Mouse (Mus musculus) mature B cell (primary cell): ENCODE measurements at regions not wholly inside any gene's neighbourhood (a gene's known extent, or its start where the extent isn't known, plus 50 kb on each side); places are given as distances from the start of the nearest gene placed in this dataset.

Source experiments
- in situ Hi-C: fragments of 300-500 bp; cut with MboI; formaldehyde crosslinking; loops from 2 replicates; pipeline ENCODE4 v1.14.3; 2019

- in situ Hi-C loops, result no loop called here
These were observed 106.2 kb upstream of the Nfe2l3 start for GRCm38 (mm10) chr6:51326103-51326829.

DNA sequence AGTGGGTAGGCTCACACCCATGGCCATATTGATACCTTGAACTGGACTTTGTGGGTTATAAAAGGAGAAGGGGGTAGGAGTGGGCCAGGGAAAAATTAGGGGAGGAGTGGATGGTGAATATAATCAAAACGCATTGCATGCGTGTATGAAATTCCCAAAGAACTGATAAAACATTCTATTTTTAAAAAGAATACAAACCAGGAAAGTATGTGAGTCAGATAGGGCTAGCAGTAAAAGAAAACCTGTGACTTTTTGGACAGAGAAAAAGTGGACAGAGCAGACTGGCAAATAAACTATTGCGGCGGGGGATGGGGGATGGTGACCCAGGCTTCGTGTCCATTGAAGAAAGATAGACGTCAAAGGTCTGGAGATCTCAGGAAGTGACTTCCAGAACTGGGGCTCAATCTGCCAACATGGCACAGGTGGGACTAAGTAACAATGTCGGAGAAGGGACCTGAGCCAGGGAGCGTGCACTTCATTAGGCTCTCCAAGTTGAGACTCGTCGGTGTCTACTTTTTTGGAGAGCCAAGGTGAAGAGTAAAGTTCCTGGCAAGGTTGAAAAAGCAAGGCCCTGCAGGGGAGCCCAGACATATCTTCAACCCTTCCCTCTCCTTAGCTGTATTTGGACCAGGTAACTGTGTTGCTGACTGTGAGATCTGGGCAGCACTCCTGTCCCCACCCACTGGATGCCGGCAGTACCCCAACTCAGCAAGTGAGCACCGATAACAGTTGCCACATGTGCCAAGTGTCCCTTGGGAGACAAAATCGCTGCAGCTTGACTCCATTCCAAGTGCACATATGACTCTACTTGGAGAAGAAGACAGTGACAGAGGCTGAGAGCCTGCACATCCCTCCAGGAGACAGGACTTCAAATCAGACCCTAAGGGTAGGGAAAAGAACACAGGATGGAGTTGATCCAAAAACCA is 103.1 kb upstream of the Nfe2l3 start:
- in situ Hi-C loops, result no loop called here

DNA sequence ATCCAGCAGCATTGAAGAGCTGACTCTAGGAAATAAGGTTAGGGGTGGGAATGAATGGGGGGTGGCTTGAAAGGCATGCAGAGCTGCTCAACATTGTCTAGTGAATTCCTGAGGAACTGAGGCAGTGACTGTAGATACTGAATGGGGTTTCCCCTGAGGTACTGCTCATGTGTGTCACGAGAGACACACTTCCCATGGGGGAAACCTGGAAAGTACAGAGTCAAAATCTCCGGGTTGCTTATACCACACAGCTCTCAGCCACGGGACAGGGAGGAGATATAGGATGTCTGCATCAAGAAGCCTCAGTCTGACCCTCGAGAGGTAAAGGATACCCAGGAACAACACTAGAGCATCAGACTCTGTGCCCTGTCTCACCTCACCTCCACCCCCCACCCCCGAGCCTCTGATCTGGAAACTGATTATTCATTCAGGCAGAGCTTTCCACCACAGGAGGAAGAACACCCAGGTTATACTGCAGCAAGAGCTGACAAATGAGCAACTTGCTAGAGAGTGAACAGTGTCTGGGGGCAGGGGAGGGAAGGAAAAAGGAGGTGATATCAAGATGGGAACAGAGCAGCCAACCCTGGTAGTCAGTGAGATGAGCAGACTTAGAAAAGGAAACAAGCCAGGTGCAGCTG is 102.3 kb upstream of the Nfe2l3 start:
- in situ Hi-C loops, result no loop called here

DNA sequence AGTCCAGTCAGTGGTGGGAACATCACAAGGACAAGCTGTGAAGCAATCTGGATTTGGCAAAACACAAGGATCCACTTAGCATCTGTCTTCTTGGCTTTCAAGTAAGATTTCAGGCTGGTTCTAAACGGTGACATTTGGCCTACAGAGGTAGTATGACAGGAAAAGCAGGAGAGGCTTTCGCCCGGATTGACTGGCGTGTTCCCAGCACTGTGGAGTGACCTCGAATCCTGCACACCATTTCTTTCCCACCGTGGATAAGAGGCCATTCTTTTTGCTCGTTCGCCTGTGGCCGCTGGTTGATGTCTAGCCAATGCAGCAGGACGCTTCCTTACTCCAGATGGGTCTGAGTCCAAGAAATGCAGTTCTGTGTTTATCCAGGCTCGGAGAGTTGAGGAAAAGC is 99.6 kb upstream of the Nfe2l3 start:
- in situ Hi-C loops, result no loop called here

- in situ Hi-C loops, result no loop called here
These were observed 98.6 kb upstream of the Nfe2l3 start for GRCm38 (mm10) chr6:51333722-51334360.

DNA sequence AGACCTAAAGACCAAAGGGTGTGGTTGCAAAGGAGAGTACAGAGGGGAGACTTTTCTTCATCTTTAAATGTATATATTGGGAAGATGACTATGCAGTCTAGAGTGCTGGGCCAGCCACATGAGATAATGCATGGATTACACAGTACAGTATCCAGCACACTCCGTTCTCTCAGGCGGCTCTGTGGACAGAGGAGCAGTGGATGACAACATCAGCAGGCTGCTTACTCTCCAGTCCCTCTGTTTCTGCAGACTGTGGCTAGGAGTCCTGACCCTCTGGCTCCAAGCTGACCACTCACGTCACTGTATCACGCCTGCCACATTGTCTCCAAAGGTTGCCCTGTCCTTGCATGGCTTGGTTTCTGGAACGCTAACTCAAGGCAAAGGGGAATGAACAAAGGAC is 97.2 kb upstream of the Nfe2l3 start:
- in situ Hi-C loops, result no loop called here

- in situ Hi-C loops, result no loop called here
These were observed 93.2 kb upstream of the Nfe2l3 start for GRCm38 (mm10) chr6:51339301-51339700.

- in situ Hi-C loops, result no loop called here
These were observed 84.7 kb upstream of the Nfe2l3 start for GRCm38 (mm10) chr6:51347721-51348120.

- in situ Hi-C loops, result loop anchor here (25.0 kb wide), 1 partner anchor 137 kb away; no protein-coding TSS in a partner anchor
These were observed 82.7 kb upstream of the Nfe2l3 start for GRCm38 (mm10) chr6:51349771-51350170.

- in situ Hi-C loops, result loop anchor here (25.0 kb wide), 1 partner anchor 143 kb away; no protein-coding TSS in a partner anchor
These were observed 77.4 kb upstream of the Nfe2l3 start for GRCm38 (mm10) chr6:51355041-51355440.

DNA sequence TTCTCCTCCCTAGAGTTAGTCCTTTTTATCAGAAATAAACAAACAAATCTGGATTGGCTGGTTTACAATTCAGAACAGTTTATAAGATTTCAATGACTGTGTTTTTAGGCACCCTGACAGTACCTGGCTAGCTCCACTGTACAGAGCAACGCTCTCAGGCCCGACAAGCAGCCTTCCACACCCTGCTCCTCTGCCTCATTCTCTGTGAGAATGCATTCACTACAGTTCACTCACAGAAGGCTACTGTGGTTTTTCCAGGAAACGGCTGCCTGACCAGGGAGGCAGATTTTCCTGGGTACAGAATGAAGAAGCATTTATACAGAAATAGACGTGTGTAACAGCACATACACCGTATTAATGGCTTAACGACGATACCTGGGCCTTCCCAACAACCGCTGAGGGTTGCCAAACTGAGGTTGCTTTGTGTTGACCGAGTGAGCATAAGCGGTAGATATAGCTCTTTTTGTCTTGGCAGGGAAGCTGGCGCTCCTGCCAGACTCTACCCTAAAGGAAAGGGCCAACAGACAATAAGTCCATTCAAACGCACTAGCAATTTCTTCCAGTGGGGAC is 70.8 kb upstream of the Nfe2l3 start:
- in situ Hi-C loops, result loop anchor here (25.0 kb wide), 1 partner anchor 149 kb away; no protein-coding TSS in a partner anchor

GRCm38 (mm10) chr6:51362475-51363226 is 69.8 kb upstream of the Nfe2l3 start:
- in situ Hi-C loops, result loop anchor here (25.0 kb wide), 1 partner anchor 150 kb away; no protein-coding TSS in a partner anchor

DNA sequence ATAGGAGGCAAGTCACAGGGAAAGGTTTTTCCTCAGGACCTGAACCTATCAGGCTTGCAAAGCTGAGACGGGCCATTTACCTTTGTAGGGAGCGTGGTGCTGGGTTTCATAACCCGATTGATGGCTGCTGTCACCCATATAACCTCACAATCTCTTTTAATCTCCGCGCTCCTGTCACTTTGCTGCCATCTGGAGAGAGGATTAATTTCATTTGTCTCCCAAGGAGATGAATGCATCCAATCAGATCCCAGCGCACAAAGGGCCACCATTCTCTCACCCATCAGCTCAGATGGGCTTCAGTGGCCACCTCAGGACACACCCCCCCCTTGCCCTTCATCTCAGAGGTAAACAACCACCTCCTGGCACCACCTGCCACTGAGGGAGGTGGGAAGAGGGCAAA is 67.7 kb upstream of the Nfe2l3 start:
- in situ Hi-C loops, result loop anchor here (25.0 kb wide), 1 partner anchor 152 kb away; no protein-coding TSS in a partner anchor

- in situ Hi-C loops, result loop anchor here (25.0 kb wide), 1 partner anchor 157 kb away; no protein-coding TSS in a partner anchor
These were observed 62.7 kb upstream of the Nfe2l3 start for GRCm38 (mm10) chr6:51369771-51370170.

DNA sequence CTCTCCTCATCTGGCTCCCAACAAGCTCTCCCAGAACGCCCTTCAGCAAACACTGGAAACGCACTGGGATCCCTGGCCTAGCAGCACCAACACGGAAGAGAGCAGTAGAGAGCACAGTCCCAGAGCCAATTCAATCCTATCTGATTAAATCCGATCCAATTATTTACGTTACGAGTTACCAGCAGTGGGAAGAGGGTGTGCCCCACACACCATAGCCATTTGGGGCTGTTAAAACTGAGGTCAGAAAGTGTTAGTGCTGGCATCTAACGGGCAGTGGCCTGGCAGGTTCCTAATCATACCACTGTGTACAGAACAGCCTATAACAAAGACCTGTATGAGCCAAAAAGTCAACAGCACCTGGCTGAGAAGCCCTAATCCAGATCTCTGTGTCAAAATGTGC is 60.1 kb upstream of the Nfe2l3 start:
- in situ Hi-C loops, result loop anchor here (25.0 kb wide), 1 partner anchor 160 kb away; no protein-coding TSS in a partner anchor

- in situ Hi-C loops, result no loop called here
These were observed 54.0 kb upstream of the Nfe2l3 start for GRCm38 (mm10) chr6:51378436-51378835.

GRCm38 (mm10) chr6:51379074-51379473 is 53.4 kb upstream of the Nfe2l3 start:
- in situ Hi-C loops, result no loop called here

GRCm38 (mm10) chr6:51379560-51380274 is 52.8 kb upstream of the Nfe2l3 start:
- in situ Hi-C loops, result loop anchor here (5.0 to 10.0 kb wide), 2 partner anchors 198 to 845 kb away; partner anchors contain the start of gene Hoxa7

DNA sequence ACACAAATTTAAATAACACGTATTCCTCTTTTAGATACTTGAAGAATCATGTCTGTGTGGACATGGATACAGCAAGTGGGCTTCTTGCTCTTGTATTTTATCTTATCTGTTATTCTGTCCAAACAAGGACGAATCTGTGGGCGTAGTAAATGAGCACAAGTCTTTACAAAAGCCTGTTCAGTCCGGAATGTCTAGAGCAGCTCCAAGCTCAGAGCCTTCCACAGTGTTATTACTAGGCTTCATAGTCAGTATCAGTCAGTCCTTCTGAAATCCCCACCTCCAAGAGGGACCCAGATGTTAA is 52.2 kb upstream of the Nfe2l3 start:
- in situ Hi-C loops, result loop anchor here (5.0 to 10.0 kb wide), 2 partner anchors 197 to 845 kb away; partner anchors contain the start of gene Hoxa7

DNA sequence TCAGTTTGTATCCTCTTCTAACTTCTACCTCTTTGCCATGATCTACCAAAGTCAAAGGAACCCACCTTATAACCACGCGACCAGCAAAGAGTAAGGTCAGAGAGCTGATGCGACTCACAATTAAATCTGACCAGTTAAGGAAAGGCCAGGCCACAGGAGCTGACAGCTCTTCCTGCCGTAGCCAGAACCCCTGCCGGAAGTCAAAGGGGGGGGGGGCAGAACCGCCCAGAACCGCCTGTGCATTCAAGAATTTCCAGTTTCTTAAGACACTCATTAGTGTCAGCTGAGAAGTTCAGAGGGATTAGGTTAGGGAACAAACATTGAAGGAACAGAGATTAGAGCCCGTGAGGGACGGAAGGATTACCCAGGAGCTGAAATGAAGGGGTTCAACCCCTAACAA is 51.0 kb upstream of the Nfe2l3 start:
- in situ Hi-C loops, result loop anchor here (5.0 to 10.0 kb wide), 2 partner anchors 196 to 843 kb away; partner anchors contain the start of gene Hoxa7
